Mouse (Mus musculus): ENCODE results near the gene Secisbp2. TPM values are rescaled to one million over a fixed set of nuclear protein-coding genes. Genes with fewer than 3 reads are reported as not detected.
"Not testable (repeated sequence)": the region's sequence is repeated elsewhere in the genome, so short reads cannot be mapped to it uniquely, and the experiment has no call there.

The Secisbp2 gene
- polyA plus RNA-seq, 1 experiment from 2014 or later, result 13.9 TPM

DNA sequence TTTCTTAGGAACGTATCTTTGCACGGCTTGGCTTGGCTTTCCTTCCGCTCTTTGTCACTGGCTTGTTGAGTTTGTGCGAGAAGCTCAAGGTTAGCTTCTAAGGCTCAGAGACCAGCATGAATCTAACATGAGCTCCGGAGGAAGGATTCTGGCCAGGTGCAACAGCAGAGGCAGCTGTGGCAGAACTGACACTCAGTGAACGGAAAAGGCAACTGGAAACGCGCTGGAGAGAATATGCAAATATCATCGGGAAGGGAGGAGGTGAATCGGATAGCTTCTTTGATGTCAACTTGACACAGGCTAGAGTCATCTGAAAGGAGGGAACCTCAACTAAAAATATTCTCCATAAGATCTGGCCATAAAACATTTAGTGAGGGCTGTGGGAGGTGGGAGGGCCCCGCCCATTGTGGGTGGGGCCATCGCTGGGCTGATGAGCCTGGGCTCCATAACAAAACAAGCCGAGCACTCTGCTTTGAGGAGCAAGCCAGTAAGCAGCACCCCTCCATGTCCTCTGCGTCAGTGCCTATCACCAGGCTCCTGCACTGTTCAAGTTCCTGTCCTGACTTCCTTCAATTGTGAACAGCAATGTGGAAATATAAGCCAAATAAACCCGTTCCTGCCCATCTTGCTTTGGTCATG lies 20.0 kb upstream of the Secisbp2 start:
- WGBS (ENCODE audit: missing documents), result 86% methylated on average over 14 of the region's 15 CpGs
- Histone ChIP-seq H3K27ac (no peak overlapping the region), H3K4me3 (ENCODE audit: inconsistent target) (no peak overlapping the region), H3K79me2 (ENCODE audit: inconsistent target) (no peaks in the 10 kb centered on the region), H3K36me3 (ENCODE audit: inconsistent target) (no peaks in the 10 kb centered on the region)

DNA sequence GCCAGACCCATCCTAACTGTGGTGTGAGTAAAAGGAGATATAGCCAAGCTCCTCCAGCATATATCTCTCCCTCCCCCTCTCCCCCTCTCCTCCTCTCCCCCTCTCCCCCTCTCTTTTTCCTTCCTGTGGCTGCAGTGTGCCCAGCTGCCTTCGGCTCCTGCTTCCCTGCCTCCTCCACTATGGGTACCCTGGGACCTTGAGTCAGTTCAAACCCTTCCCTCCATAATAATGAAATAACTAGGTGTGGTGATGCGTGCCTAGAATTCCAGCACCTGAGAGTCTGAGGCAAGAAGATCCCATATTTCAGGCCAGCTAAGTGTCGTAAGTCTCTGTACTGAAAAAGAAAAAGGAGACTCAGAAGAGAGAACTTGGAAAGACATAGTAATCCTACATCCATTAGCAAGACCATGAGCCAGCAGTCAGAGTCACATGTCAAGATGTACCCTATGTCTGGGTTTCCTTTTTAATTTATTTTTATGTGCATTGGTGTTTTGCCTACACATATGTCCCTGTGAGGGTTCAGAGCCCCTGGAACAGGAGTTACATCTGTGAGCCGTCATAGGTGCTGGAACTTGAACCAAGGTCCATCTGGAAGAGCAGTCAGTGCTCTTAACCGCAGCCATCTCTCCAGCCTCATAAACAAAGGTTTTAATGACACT lies 18.8 kb upstream of the Secisbp2 start:
- no peak overlapping the region for H3K27ac ChIP-seq
- no peak overlapping the region for H3K4me3 ChIP-seq (ENCODE audit: inconsistent target)
- no peaks in the 10 kb centered on the region for H3K36me3 ChIP-seq (ENCODE audit: inconsistent target)
- H3K79me2 ChIP-seq (ENCODE audit: inconsistent target), result no peaks in the 10 kb centered on the region
- 91% methylated on average over 4 of the region's 5 CpGs for WGBS (ENCODE audit: missing documents)

GRCm38 (mm10) chr13:51635384-51635783 lies 16.1 kb upstream of the Secisbp2 start:
- H3K4me3 ChIP-seq (ENCODE audit: inconsistent target); H3K27ac ChIP-seq; H3K36me3 ChIP-seq (ENCODE audit: inconsistent target); H3K79me2 ChIP-seq (ENCODE audit: inconsistent target): not testable (repeated sequence)
- no CpG with 5 or more reads among the region's 9 CpGs for WGBS (ENCODE audit: missing documents)

DNA sequence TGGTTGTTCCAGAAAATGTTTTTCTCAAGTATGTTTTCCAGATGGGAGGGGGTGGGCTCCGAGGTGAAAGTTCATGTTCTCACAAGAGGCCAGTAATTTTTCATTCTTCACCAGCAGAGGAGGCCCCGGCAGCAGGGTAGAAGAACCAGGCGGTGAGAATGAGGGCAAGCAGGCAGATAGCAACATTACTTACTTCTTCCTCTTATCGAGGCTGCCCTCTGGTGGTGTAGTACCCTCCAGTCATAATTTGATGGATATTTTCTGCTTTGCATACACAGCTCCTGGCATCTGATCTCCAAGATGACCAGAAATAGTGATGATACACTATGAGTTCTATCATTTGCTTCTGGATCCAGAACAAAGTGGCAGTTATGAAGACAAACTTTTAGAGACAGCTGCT lies 12.5 kb upstream of the Secisbp2 start:
- Histone ChIP-seq H3K27ac (no peak overlapping the region), H3K4me3 (ENCODE audit: inconsistent target) (no peak overlapping the region), H3K36me3 (ENCODE audit: inconsistent target) (no peaks in the 10 kb centered on the region), H3K79me2 (ENCODE audit: inconsistent target) (no peaks in the 10 kb centered on the region)
- WGBS (ENCODE audit: missing documents), result 61% methylated on average over 4 of the region's 4 CpGs

DNA sequence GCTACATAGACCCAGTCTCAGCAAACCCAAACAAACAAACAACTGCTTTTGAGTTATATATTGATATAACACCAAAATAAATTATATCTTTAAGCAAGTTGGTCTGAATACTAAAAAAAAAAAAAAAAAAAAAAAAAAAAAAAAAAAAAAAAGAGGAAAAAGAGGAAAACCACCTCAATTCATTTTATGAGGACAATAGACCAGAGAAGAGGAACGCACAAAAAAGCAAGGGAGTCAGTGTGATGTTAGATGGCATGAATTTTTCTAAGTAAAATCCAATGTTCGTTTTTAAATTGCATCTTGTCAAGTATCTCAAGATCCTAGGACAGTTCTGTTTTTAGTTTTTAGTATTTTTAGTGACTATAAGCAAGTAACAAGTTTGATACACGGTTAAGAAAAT lies 10.1 kb upstream of the Secisbp2 start:
- H3K4me3 ChIP-seq (ENCODE audit: inconsistent target), result no peak overlapping the region
- H3K79me2 ChIP-seq (ENCODE audit: inconsistent target), result peaks cover 11% of the 10 kb centered on the region
- no peak overlapping the region for H3K27ac ChIP-seq
- WGBS (ENCODE audit: missing documents), result 97% methylated on average over 3 of the region's 3 CpGs
- no peaks in the 10 kb centered on the region for H3K36me3 ChIP-seq (ENCODE audit: inconsistent target)

GRCm38 (mm10) chr13:51642171-51642778 lies 9.2 kb upstream of the Secisbp2 start:
- Histone ChIP-seq H3K36me3 (ENCODE audit: inconsistent target) (no peaks in the 10 kb centered on the region), H3K4me3 (ENCODE audit: inconsistent target) (no peak overlapping the region), H3K79me2 (ENCODE audit: inconsistent target) (peaks cover 20% of the 10 kb centered on the region), H3K27ac (no peak overlapping the region)
- WGBS (ENCODE audit: missing documents), result 76% methylated on average over 10 of the region's 11 CpGs

- peaks cover 39% of the 10 kb centered on the region for H3K79me2 ChIP-seq (ENCODE audit: inconsistent target)
- WGBS (ENCODE audit: missing documents), result 38% methylated on average over 19 of the region's 20 CpGs
- H3K27ac ChIP-seq, result peak overlapping the region; percentile 40
- H3K4me3 ChIP-seq (ENCODE audit: inconsistent target), result peak overlapping the region; percentile 69
- H3K36me3 ChIP-seq (ENCODE audit: inconsistent target), result no peaks in the 10 kb centered on the region
Observed at GRCm38 (mm10) chr13:51643924-51644828, 7.3 kb upstream of the Secisbp2 start.

GRCm38 (mm10) chr13:51644829-51645789 lies 6.4 kb upstream of the Secisbp2 start, which contains the start of gene Cks2:
TSS of gene Cks2 (plus strand) at chr13:51645232.
- under 1% methylated on average over 77 of the region's 83 CpGs for WGBS (ENCODE audit: missing documents)
- Histone ChIP-seq H3K36me3 (ENCODE audit: inconsistent target) (no peaks in the 10 kb centered on the region), H3K4me3 (ENCODE audit: inconsistent target) (peak within 1 kb of the TSS; percentile 69), H3K79me2 (ENCODE audit: inconsistent target) (peaks cover 48% of the 10 kb centered on the region), H3K27ac (peak within 1 kb of the TSS; percentile 77)

DNA sequence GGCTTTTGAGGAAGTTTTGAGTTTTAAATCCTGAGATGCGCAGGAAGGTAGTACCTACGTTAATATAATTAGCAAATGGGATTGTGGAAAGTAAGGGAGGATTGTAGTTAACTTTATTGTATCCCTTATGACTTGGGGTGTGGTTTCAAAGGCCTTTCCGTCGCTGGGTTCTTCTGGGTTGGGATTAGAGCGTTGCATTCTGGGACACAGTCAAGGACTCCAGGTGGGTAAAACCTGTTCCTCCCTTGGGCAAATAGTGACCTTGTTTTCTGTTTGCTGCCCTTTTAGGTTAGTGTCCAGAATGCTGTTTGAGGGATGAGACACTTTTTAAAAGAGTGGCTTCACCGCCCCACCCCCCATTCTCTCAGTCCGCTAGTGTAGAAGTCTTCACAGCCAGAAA lies 5.6 kb upstream of the Secisbp2 start:
- Histone ChIP-seq H3K36me3 (ENCODE audit: inconsistent target) (no peaks in the 10 kb centered on the region), H3K79me2 (ENCODE audit: inconsistent target) (peaks cover 49% of the 10 kb centered on the region), H3K4me3 (ENCODE audit: inconsistent target) (peak overlapping the region; percentile 69), H3K27ac (peak overlapping the region; percentile 77)
- WGBS (ENCODE audit: missing documents), result 1% methylated on average over 7 of the region's 7 CpGs

DNA sequence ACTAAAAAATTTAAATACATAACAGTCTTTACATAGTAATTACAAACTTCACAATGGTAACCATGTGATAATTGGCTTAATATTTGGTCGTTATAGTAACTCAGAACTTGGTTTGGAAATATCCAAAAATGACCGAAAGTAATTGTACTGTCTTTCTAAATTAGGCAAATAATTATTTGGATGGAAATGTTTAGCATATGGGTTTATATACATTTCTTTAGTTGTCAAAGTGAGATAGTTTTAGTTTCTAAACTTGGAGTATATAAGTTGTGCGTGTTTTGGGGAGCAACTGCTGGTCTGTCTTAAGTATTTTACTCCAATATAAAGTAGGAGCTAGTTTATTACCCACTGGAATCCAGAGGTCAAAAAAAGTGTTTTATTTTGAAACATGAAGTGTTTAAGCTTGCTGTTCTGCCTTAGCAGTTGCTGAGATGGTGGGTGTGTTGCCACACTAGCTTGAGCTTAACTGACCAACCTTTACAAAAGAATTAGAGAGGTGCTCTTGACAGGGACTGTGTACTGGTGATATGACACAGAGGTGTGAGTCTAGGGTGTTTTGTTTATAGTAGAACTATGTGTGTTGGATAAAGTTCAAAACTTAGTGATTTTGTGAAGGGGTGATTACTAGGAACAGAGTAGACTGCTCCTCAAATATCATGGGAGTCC lies 5.0 kb upstream of the Secisbp2 start:
- WGBS (ENCODE audit: missing documents), result 33% methylated on average over 3 of the region's 3 CpGs
- no peak overlapping the region for H3K27ac ChIP-seq

DNA sequence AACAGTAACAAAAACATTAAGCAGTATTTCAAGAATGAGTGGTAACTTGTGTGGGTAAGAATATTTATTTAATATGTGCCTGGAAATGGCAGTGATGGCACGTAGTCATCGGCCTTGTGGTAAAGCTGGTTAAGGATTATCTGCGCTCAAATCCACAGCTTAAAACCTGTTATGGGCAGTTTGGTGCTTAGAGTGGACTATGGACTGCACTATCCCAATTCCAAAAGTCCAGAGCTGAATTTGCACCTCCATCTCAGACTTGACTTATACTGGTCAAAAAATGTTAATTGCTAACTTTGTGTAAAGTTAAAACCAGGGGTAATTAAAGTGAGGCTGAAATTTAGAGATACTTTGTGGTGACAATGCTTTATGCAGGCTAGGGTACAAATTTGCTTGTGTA lies 3.7 kb upstream of the Secisbp2 start:
- Histone ChIP-seq H3K27ac (no peak overlapping the region), H3K79me2 (ENCODE audit: inconsistent target) (peaks cover 58% of the 10 kb centered on the region), H3K36me3 (ENCODE audit: inconsistent target) (no peaks in the 10 kb centered on the region), H3K4me3 (ENCODE audit: inconsistent target) (no peak overlapping the region)
- 88% methylated on average over 3 of the region's 3 CpGs for WGBS (ENCODE audit: missing documents)

More for the DNA sequence above, 5.0 kb upstream of the Secisbp2 start:
- H3K79me2 ChIP-seq (ENCODE audit: inconsistent target), result peaks cover 49% of the 10 kb centered on the region
- no peaks in the 10 kb centered on the region for H3K36me3 ChIP-seq (ENCODE audit: inconsistent target)
- H3K4me3 ChIP-seq (ENCODE audit: inconsistent target), result peak overlapping the region; percentile 69

GRCm38 (mm10) chr13:51648237-51648636 lies 3.3 kb upstream of the Secisbp2 start:
- Histone ChIP-seq H3K79me2 (ENCODE audit: inconsistent target) (peaks cover 63% of the 10 kb centered on the region), H3K36me3 (ENCODE audit: inconsistent target) (no peaks in the 10 kb centered on the region; the same call in 1 of the 2 replicates), H3K27ac (no peak overlapping the region), H3K4me3 (ENCODE audit: inconsistent target) (no peak overlapping the region)
- WGBS (ENCODE audit: missing documents), result 95% methylated on average over 4 of the region's 4 CpGs

DNA sequence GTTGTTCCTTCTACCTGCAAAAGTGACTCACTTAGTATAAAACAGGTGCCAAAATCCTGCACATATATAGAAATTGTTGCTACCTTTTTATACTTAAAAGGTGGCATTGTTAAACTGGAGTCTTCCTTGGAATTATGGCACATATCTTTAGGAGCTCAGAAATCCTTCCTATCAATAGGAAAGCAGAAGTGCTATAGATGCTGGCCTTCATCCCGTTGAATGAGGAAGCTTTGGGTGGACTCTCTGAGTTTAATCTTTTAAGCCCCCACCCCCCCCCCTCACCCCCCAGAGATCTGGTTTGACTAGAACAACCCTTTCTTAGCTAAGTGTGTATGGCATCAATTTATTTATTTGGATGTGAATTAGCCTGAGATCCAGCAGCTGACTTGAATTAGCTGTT lies 1.8 kb upstream of the Secisbp2 start:
- H3K4me3 ChIP-seq (ENCODE audit: inconsistent target), result no peak overlapping the region
- peaks cover 8% of the 10 kb centered on the region for H3K36me3 ChIP-seq (ENCODE audit: inconsistent target)
- 0% methylated on average over 1 of the region's 1 CpGs for WGBS (ENCODE audit: missing documents)
- H3K27ac ChIP-seq, result no peak overlapping the region
- H3K79me2 ChIP-seq (ENCODE audit: inconsistent target), result peaks cover 76% of the 10 kb centered on the region
